Mouse (Mus musculus): ENCODE results near the gene Cdyl.

GRCm38 (mm10) chr13:35780714-35781113 lies 121.1 kb downstream of the Cdyl start:
- no peak for TF ChIP-seq CEBPB (IDR thresholded peaks at IDR 0.05; ENCODE audit: insufficient read depth, poor library complexity, severe bottlenecking)
- no peak for TF ChIP-seq POLR2A (IDR thresholded peaks at IDR 0.05; ENCODE audit: insufficient read length, low read depth)
- TF ChIP-seq SRF (IDR thresholded peaks at IDR 0.05; ENCODE audit: control insufficient read depth, insufficient read length, low read depth): no peak
- TF ChIP-seq USF1 (IDR thresholded peaks at IDR 0.05; ENCODE audit: low read depth): no peak
- no peak for TF ChIP-seq E2F4 (IDR thresholded peaks at IDR 0.05; ENCODE audit: insufficient read depth)
- TF ChIP-seq MAX (IDR thresholded peaks at IDR 0.05; ENCODE audit: low read depth): no peak
- TF ChIP-seq MYOG (IDR thresholded peaks at IDR 0.05; ENCODE audit: control insufficient read depth in 1 of 3, insufficient read depth in 1 of 3, insufficient read length in 2 of 3, low read depth in 2 of 3): no peak
- TF ChIP-seq TCF12 (IDR thresholded peaks at IDR 0.05; ENCODE audit: insufficient read depth, poor library complexity, severe bottlenecking): no peak
